Mouse (Mus musculus) heart, postnatal 0 days (tissue): ENCODE results near the gene Snrk.

ENCODE experiments used
- CTCF ChIP-seq: IDR thresholded peaks from 2 replicates; pipeline ENCODE4 v1.5.1; 2016; ENCODE audit warnings: antibody characterized with exemption, control low read depth, low read depth
- EP300 ChIP-seq: IDR thresholded peaks from 2 replicates; pipeline ENCODE4 v1.6.1; 2016; ENCODE audit warnings: antibody characterized with exemption, low read depth

GRCm38 (mm10) chr9:122180105-122180504, 63.0 kb downstream of the Snrk start:
- TF ChIP-seq CTCF (no peak), EP300 (no peak)
